Mouse (Mus musculus) brain, embryonic 14.5 days (tissue): Measurements from ENCODE around the gene Slc2a9.

Experiments used
- CTCF ChIP-seq: fragments of 200-500 bp; IDR thresholded peaks from 2 replicates; pipeline ENCODE4 v1.5.1; 2012; ENCODE audit warnings: inconsistent platforms, mild to moderate bottlenecking, moderate library complexity, borderline replicate concordance; ENCODE audit not compliant: insufficient read depth, insufficient read length; ENCODE audit errors: extremely low read depth
- POLR2A ChIP-seq: fragments of 200-500 bp; IDR thresholded peaks from 2 replicates; pipeline ENCODE4 v1.6.1; 2012; ENCODE audit warnings: mild to moderate bottlenecking, inconsistent platforms, borderline replicate concordance; ENCODE audit not compliant: poor library complexity, insufficient read depth, insufficient read length, severe bottlenecking; ENCODE audit errors: extremely low read depth

GRCm38 (mm10) chr5:38429106-38429505 is 73.8 kb downstream of the Slc2a9 start:
- no peak for TF ChIP-seq POLR2A
- no peak for TF ChIP-seq CTCF
